Mouse (Mus musculus): ENCODE measurements at regions not wholly inside any gene's neighbourhood (a gene's known extent, or its start where the extent isn't known, plus 50 kb on each side); places are given as distances from the start of the nearest gene placed in this dataset.

DNA sequence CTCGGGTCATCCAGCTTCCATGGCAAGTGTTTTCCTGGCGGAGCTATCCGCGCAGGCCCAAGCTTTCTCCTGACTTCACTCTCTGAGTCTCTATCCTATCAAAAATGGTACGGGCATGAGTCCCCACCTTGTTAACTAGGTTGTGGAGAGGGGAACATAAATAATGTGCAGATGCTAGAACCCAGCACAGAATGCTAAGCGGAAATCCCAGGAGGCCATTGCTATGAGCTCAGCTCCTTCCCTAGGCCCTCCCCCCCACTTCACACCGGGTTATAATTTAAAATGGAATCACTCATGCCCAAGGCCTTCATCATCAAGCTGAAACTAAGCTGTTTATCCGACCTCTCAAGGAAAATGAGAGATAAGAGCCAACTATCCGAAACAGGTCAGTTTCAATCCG is 60.4 kb upstream of the Cd83 start:
- WGBS: 83% methylated on average over 10 of the region's 10 CpGs
- H3K4me2 ChIP-seq: no peak overlapping the region
- peaks cover 24% of the 10 kb centered on the region; the same call in 1 of the 2 replicates for H3K4me1 ChIP-seq (replicated peaks)
- H3K36me3 ChIP-seq: no peaks in the 10 kb centered on the region
- no peak overlapping the region for H3K4me3 ChIP-seq
- H3K27me3 ChIP-seq: no peaks in the 10 kb centered on the region
- H3K27ac ChIP-seq: no peak overlapping the region
- ATAC-seq (replicated peaks; ENCODE audit: insufficient number of reproducible peaks, insufficient read depth, low FRiP score, low read depth): no peak
- no peaks in the 10 kb centered on the region for H3K9me3 ChIP-seq (replicated peaks)
- H3K9ac ChIP-seq: no peak overlapping the region

GRCm38 (mm10) chr13:43725698-43726097 is 58.9 kb upstream of the Cd83 start:
- no peaks in the 10 kb centered on the region for H3K27me3 ChIP-seq
- peaks cover 12% of the 10 kb centered on the region; the same call in 1 of the 2 replicates for H3K4me1 ChIP-seq (replicated peaks)
- no peak overlapping the region for H3K4me3 ChIP-seq
- H3K9me3 ChIP-seq (replicated peaks): no peaks in the 10 kb centered on the region
- H3K9ac ChIP-seq: no peak overlapping the region
- H3K4me2 ChIP-seq: no peak overlapping the region
- ATAC-seq (replicated peaks; ENCODE audit: insufficient number of reproducible peaks, insufficient read depth, low FRiP score, low read depth): no peak
- no peaks in the 10 kb centered on the region for H3K36me3 ChIP-seq
- H3K27ac ChIP-seq: no peak overlapping the region
- WGBS: 22% methylated on average over 7 of the region's 7 CpGs

- Histone ChIP-seq H3K4me3 (no peak overlapping the region), H3K4me2 (no peak overlapping the region), H3K4me1 (replicated peaks) (peaks cover 12% of the 10 kb centered on the region; the same call in 1 of the 2 replicates), H3K27ac (no peak overlapping the region), H3K27me3 (no peaks in the 10 kb centered on the region), H3K9me3 (replicated peaks) (no peaks in the 10 kb centered on the region), H3K36me3 (no peaks in the 10 kb centered on the region), H3K9ac (no peak overlapping the region)
- peak; percentile 74 for ATAC-seq (replicated peaks; ENCODE audit: insufficient number of reproducible peaks, insufficient read depth, low FRiP score, low read depth)
- WGBS: 31% methylated on average over 13 of the region's 13 CpGs
Observed at GRCm38 (mm10) chr13:43726895-43727341, 57.7 kb upstream of the Cd83 start.

- WGBS: 84% methylated on average over 11 of the region's 11 CpGs
- peaks cover 16% of the 10 kb centered on the region for H3K4me1 ChIP-seq (replicated peaks)
Observed at GRCm38 (mm10) chr13:43729617-43730016, 55.0 kb upstream of the Cd83 start.

DNA sequence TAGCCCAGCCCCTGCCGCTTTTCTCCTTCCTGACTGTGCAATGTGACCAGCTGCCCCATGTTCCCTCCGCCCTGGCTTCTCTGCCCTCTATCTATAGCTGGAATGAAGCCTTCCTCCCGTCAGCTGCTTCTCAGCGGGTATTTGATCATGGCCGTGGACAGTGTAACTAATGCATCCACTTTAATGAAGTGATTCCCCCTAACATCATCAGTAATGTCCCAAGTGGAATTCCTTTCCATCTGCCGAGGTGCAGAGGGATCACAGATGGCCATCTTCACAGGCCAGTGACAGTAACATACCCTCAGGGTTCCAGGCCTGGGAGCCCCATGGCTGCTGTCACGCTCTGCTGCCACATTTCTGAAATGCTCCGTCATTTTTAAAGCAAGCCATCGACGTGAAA is 51.5 kb upstream of the Cd83 start:
- ATAC-seq (replicated peaks; ENCODE audit: insufficient number of reproducible peaks, insufficient read depth, low FRiP score, low read depth): no peak
- WGBS: 77% methylated on average over 10 of the region's 10 CpGs
- Histone ChIP-seq H3K4me2 (no peak overlapping the region), H3K27me3 (no peaks in the 10 kb centered on the region), H3K27ac (no peak overlapping the region), H3K9me3 (replicated peaks) (no peaks in the 10 kb centered on the region), H3K4me1 (replicated peaks) (peaks cover 12% of the 10 kb centered on the region), H3K4me3 (no peak overlapping the region), H3K36me3 (no peaks in the 10 kb centered on the region), H3K9ac (no peak overlapping the region)

More at GRCm38 (mm10) chr13:43729617-43730016, 55.0 kb upstream of the Cd83 start:
- Histone ChIP-seq H3K27me3 (no peaks in the 10 kb centered on the region), H3K9me3 (replicated peaks) (no peaks in the 10 kb centered on the region), H3K27ac (no peak overlapping the region), H3K4me3 (no peak overlapping the region), H3K4me2 (no peak overlapping the region), H3K9ac (no peak overlapping the region), H3K36me3 (no peaks in the 10 kb centered on the region)
- ATAC-seq (replicated peaks; ENCODE audit: insufficient number of reproducible peaks, insufficient read depth, low FRiP score, low read depth): no peak

DNA sequence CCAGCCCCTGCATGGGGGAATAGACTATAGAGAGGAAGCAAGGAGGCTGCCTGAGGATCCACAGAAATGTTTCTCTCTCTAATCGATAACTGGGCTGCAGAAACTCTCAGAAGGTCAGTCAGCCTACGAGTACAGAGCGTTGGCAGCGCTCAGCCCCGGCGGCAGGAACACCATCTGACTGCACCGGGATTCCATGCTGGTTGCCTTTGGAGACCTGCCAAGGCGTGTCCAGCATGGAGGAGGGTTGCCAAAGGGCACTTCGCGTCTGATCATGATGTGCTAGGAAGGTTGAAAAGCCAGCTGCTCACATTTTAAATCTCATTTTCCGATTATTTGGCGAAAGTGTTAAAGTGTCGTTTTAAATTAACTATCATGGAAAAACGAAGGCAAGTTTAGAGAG is 49.9 kb upstream of the Cd83 start:
- peak overlapping the region; percentile 43; the same call in 1 of the 2 replicates for H3K27ac ChIP-seq
- 46% methylated on average over 14 of the region's 14 CpGs for WGBS

More for the DNA sequence above, 49.9 kb upstream of the Cd83 start:
- no peak overlapping the region for H3K9ac ChIP-seq
- H3K9me3 ChIP-seq (replicated peaks): no peaks in the 10 kb centered on the region
- H3K4me3 ChIP-seq: no peak overlapping the region
- H3K36me3 ChIP-seq: no peaks in the 10 kb centered on the region
- H3K27me3 ChIP-seq: no peaks in the 10 kb centered on the region
- ATAC-seq (replicated peaks; ENCODE audit: insufficient number of reproducible peaks, insufficient read depth, low FRiP score, low read depth): 0 out of 2 replicates have a peak, but pooled peaks have one; percentile 58
- peaks cover 10% of the 10 kb centered on the region for H3K4me1 ChIP-seq (replicated peaks)
- peak overlapping the region; percentile 17; the same call in 1 of the 2 replicates for H3K4me2 ChIP-seq

Data from heart, embryonic 15.5 days (tissue).